Mouse (Mus musculus) liver, postnatal 0 days (tissue): ENCODE measurements around the gene Ankrd22. TPM values are rescaled to one million over a fixed set of nuclear protein-coding genes. Genes with fewer than 3 reads are reported as not detected.
"Not testable (repeated sequence)": the region's sequence is repeated elsewhere in the genome, so short reads cannot be mapped to it uniquely, and the experiment has no call there.

Experiments
- ATAC-seq: fragments of 200-750 bp; cut with Nextera tagmentation; 2 replicates; pipeline ENCODE4 v1.8.0; 2017; ENCODE audit warnings: mild to moderate bottlenecking, moderate library complexity
- DNase-seq: peaks from one replicate; pipeline ENCODE4 v3.0.0-alpha.2; 2016
- H3K27ac ChIP-seq: fragments of 300-500 bp; sonication (generic); 2 replicates; pipeline ENCODE4 v1.5.1; 2014; ENCODE audit warnings: antibody characterized with exemption, moderate library complexity, mild to moderate bottlenecking, low read depth
- H3K27me3 ChIP-seq: fragments of 300-500 bp; sonication (generic); 2 replicates; pipeline ENCODE4 v1.6.1; 2014; ENCODE audit warnings: low read length, control low read depth, mixed read lengths; ENCODE audit not compliant: insufficient read depth
- H3K36me3 ChIP-seq: fragments of 300-500 bp; sonication (generic); replicated peaks from 2 replicates; pipeline ENCODE4 v1.6.1; 2014; ENCODE audit warnings: mild to moderate bottlenecking, control low read depth, low read length, moderate library complexity, mixed read lengths; ENCODE audit not compliant: insufficient read depth
- H3K4me1 ChIP-seq: fragments of 300-500 bp; sonication (generic); 2 replicates; pipeline ENCODE4 v1.6.1; 2014; ENCODE audit warnings: antibody characterized with exemption, mild to moderate bottlenecking, control low read depth; ENCODE audit not compliant: insufficient read depth
- H3K4me2 ChIP-seq: fragments of 300-500 bp; sonication (generic); 2 replicates; pipeline ENCODE4 v1.6.1; 2014; ENCODE audit warnings: low read depth, mild to moderate bottlenecking, low read length, moderate library complexity, mixed read lengths
- H3K4me3 ChIP-seq: fragments of 300-500 bp; sonication (generic); 2 replicates; pipeline ENCODE4 v1.5.1; 2014; ENCODE audit warnings: low read depth, low read length
- H3K9ac ChIP-seq: fragments of 300-500 bp; sonication (generic); replicated peaks from 2 replicates; pipeline ENCODE4 v1.6.1; 2014; ENCODE audit warnings: mild to moderate bottlenecking, moderate library complexity
- H3K9me3 ChIP-seq: fragments of 300-500 bp; sonication (generic); 2 replicates; pipeline ENCODE4 v1.6.1; 2016; ENCODE audit warnings: mild to moderate bottlenecking, control low read depth, low read length, mixed read lengths
- CTCF ChIP-seq: sonication (generic); IDR thresholded peaks from 2 replicates; pipeline ENCODE4 v1.5.1; 2016; ENCODE audit warnings: antibody characterized with exemption, low read depth
- EP300 ChIP-seq: IDR thresholded peaks from 2 replicates; pipeline ENCODE4 v1.6.1; 2016; ENCODE audit warnings: antibody characterized with exemption, low read depth, mild to moderate bottlenecking
- WGBS: fragments of 180-500 bp; shearing (Covaris S2); extraction: QIAGEN DNeasy Blood & Tissue Kit; methylation state at CpG from one replicate; pipeline ENCODE4 v1.1.7; 2014; ENCODE audit not compliant: insufficient replicate concordance; 5-methylcytosine and 5-hydroxymethylcytosine counted together
- polyA plus RNA-seq: library from polyadenylated mRNA; unstranded; fragments of >200 nt; fragmentation: Nextera tagmentation; extraction: Ambion mirVana; gene quantifications from 2 replicates; pipeline ENCODE4 v1.2.1, GENCODE M21; 2015

Ankrd22 gene
- polyA plus RNA-seq, 1 experiment from 2014 or later = 0.80 TPM

DNA sequence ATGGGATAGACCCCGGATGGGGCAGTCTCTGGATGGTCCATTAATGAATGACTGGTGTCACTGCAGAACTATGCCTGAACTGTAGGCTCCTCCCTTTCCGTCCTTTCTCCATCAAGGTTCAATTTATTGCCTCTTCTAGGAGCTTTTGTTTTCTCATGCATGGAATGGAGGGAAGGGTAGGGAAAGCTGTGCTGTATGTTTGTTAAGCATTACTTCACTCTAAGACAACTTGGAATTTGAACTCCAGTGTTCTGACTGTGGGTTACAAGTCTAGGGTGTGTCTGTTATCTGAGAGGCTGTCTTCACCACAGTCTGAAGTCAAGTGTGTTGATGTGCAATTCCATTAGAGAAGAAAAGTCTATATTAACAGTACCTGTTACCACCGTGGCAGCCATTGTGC lies 43.2 kb upstream of the Ankrd22 start:
- H3K4me1 ChIP-seq = peaks cover 28% of the 10 kb centered on the region
- H3K9ac ChIP-seq = no peak overlapping the region
- H3K4me3 ChIP-seq = no peak overlapping the region
- TF ChIP-seq CTCF (no peak), EP300 (no peak)
- ATAC-seq = no peak
- no peak overlapping the region for H3K27ac ChIP-seq
- no peaks in the 10 kb centered on the region for H3K9me3 ChIP-seq
- WGBS = 69% methylated on average over 3 of the region's 3 CpGs
- H3K4me2 ChIP-seq = no peak overlapping the region
- H3K36me3 ChIP-seq = no peaks in the 10 kb centered on the region
- no peak for DNase-seq
- H3K27me3 ChIP-seq = no peaks in the 10 kb centered on the region

GRCm38 (mm10) chr19:34206760-34207440 lies 41.0 kb upstream of the Ankrd22 start:
- H3K27me3 ChIP-seq = no peaks in the 10 kb centered on the region
- H3K4me1 ChIP-seq = peaks cover 23% of the 10 kb centered on the region
- no peaks in the 10 kb centered on the region for H3K36me3 ChIP-seq
- 75% methylated on average over 8 of the region's 8 CpGs for WGBS
- no peak overlapping the region for H3K9ac ChIP-seq
- ATAC-seq (no peak), DNase-seq (no peak)
- H3K27ac ChIP-seq = no peak overlapping the region
- TF ChIP-seq CTCF = no peak
- no peak for TF ChIP-seq EP300
- H3K4me3 ChIP-seq = no peak overlapping the region
- H3K9me3 ChIP-seq = no peaks in the 10 kb centered on the region
- H3K4me2 ChIP-seq = no peak overlapping the region

DNA sequence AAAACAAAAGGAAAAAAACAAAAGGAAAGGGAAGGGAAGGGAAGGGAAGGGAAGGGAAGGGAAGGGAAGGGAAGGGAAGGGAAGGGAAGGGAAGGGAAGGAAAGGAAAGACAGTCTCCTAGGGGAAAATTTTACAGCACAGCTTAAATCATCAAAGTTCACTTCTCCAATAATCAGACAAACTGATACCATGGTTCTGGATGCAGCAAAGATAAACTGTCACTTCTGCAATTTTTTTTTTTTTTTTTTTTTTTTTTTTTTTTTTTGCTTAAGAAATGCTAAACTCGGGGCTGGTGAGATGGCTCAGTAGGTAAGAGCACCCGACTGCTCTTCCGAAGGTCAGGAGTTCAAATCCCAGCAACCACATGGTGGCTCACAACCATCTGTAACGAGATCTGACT lies 40.3 kb upstream of the Ankrd22 start:
- H3K4me2 ChIP-seq, H3K9me3 ChIP-seq, DNase-seq, H3K36me3 ChIP-seq, H3K27me3 ChIP-seq, H3K4me3 ChIP-seq, ATAC-seq, H3K27ac ChIP-seq, H3K9ac ChIP-seq: not testable (repeated sequence)
- WGBS = 71% methylated on average over 3 of the region's 4 CpGs
- peaks cover 20% of the 10 kb centered on the region for H3K4me1 ChIP-seq

DNA sequence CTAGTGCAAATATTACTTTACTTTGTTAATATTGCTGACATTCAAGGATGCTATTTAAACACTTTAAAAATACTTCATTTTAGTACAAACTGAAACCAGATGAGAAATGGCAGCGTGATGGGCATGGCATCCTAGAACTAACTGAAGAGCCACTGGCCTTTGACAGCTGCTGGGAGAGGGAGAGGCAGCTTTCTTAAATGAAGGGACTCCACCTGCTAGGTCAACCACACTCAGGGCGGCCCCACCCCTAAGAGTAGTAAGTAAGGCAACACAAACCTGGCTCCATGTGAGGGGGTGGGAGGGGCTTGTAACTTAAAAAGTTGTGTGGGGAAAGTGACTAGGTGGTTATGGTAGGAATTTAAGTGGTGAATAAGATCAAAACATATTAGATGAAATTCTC lies 36.8 kb upstream of the Ankrd22 start:
- H3K36me3 ChIP-seq = no peaks in the 10 kb centered on the region

DNA sequence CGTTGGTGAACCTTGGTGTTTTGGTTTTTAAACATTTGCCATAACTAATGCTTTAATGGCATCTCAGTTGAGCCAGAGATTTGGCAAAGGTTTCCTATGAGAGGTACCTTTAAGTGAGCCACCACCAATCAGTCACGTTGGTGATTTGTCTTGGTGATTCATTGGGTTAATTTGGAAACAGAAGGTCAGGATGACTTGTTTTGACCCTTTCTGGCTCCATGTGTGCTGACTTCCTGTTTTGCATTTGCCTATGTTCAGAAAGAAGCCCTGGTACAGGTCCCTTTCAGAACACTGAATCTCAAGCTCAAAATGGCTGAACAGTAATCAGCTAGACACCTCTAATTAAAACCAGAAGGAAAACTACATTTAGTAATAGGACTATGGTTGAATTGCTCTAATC lies 33.6 kb upstream of the Ankrd22 start:
- Histone ChIP-seq H3K27ac (0 out of 2 replicates have a peak overlapping the region, but pooled peaks have one; percentile 19), H3K4me3 (no peak overlapping the region), H3K9me3 (no peaks in the 10 kb centered on the region), H3K9ac (no peak overlapping the region), H3K36me3 (no peaks in the 10 kb centered on the region), H3K27me3 (no peaks in the 10 kb centered on the region), H3K4me1 (peaks cover 37% of the 10 kb centered on the region), H3K4me2 (no peak overlapping the region)
- no peak for TF ChIP-seq EP300
- TF ChIP-seq CTCF = no peak
- no peak for DNase-seq
- WGBS = 50% methylated on average over 2 of the region's 2 CpGs
- ATAC-seq = peak; percentile 36; the same call in 1 of the 2 replicates

More for the DNA sequence above, 36.8 kb upstream of the Ankrd22 start:
- Histone ChIP-seq H3K4me1 (peaks cover 21% of the 10 kb centered on the region), H3K4me2 (no peak overlapping the region), H3K27ac (no peak overlapping the region), H3K9ac (no peak overlapping the region), H3K9me3 (no peaks in the 10 kb centered on the region), H3K27me3 (no peaks in the 10 kb centered on the region), H3K4me3 (no peak overlapping the region)
- no peak for TF ChIP-seq CTCF
- no peak for TF ChIP-seq EP300
- DNase-seq (no peak), ATAC-seq (no peak)
- WGBS = 72% methylated on average over 2 of the region's 2 CpGs

DNA sequence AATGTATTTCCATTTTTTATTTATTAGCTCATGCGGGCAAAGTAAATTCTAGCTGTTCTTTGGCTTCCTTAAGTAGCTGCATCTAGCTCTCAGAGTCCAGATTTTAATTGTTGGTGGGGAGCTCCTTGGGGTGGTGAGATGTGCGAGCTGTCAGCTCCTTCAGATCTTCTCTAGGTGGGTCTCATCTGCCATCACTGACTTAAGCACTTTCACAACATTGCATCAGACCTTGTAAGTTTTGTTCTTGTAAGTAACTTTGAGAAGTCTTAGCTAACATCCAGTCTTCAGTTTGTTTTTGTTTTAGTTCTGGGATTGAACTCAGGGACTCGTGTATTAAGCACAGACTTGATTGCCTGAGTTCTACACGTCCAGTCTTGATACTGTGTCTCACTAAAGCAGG lies 33.0 kb upstream of the Ankrd22 start:
- Histone ChIP-seq H3K27ac (peak overlapping the region; percentile 49; the same call in 1 of the 2 replicates), H3K27me3 (no peaks in the 10 kb centered on the region), H3K4me3 (no peak overlapping the region), H3K4me2 (no peak overlapping the region), H3K36me3 (no peaks in the 10 kb centered on the region), H3K9ac (no peak overlapping the region), H3K4me1 (peaks cover 37% of the 10 kb centered on the region), H3K9me3 (no peaks in the 10 kb centered on the region)
- 64% methylated on average over 4 of the region's 4 CpGs for WGBS
- DNase-seq (no peak), ATAC-seq (no peak)
- TF ChIP-seq EP300 (no peak), CTCF (no peak)

GRCm38 (mm10) chr19:34198066-34198465 lies 32.2 kb upstream of the Ankrd22 start:
- H3K9me3 ChIP-seq = no peaks in the 10 kb centered on the region
- no peak overlapping the region for H3K9ac ChIP-seq
- no peak overlapping the region for H3K27ac ChIP-seq
- H3K27me3 ChIP-seq = no peaks in the 10 kb centered on the region
- H3K4me3 ChIP-seq = no peak overlapping the region
- TF ChIP-seq CTCF (no peak), EP300 (no peak)
- 81% methylated on average over 1 of the region's 1 CpGs for WGBS
- H3K4me2 ChIP-seq = no peak overlapping the region
- DNase-seq (no peak), ATAC-seq (no peak)
- H3K36me3 ChIP-seq = no peaks in the 10 kb centered on the region
- peaks cover 33% of the 10 kb centered on the region for H3K4me1 ChIP-seq
